Mouse (Mus musculus) kidney, postnatal 0 days (tissue): ENCODE data around the gene Fbn1. TPM values are rescaled to one million over a fixed set of nuclear protein-coding genes. Genes with fewer than 3 reads are reported as not detected.
"Not testable (repeated sequence)": the region's sequence is repeated elsewhere in the genome, so short reads cannot be mapped to it uniquely, and the experiment has no call there.

Source experiments
- ATAC-seq: fragments of 200-750 bp; cut with Nextera tagmentation; replicated peaks from 2 replicates; pipeline ENCODE4 v1.8.0; 2017; ENCODE audit warnings: low read depth, moderate number of reproducible peaks, moderate TSS enrichment, moderate library complexity; ENCODE audit not compliant: low FRiP score
- DNase-seq: peaks from one replicate; pipeline ENCODE4 v3.0.0-alpha.2; 2016; ENCODE audit warnings: low spot score
- H3K27ac ChIP-seq: fragments of 300-500 bp; sonication (generic); 2 replicates; pipeline ENCODE4 v1.5.1; 2014; ENCODE audit warnings: mild to moderate bottlenecking
- H3K27me3 ChIP-seq: fragments of 300-500 bp; sonication (generic); 2 replicates; pipeline ENCODE4 v1.6.1; 2014; ENCODE audit warnings: low read length, mixed read lengths; ENCODE audit not compliant: insufficient read depth
- H3K36me3 ChIP-seq: fragments of 300-500 bp; sonication (generic); 2 replicates; pipeline ENCODE4 v1.6.1; 2014; ENCODE audit warnings: low read length, mixed read lengths; ENCODE audit not compliant: insufficient read depth
- H3K4me1 ChIP-seq: fragments of 300-500 bp; sonication (generic); replicated peaks from 2 replicates; pipeline ENCODE4 v1.6.1; 2014; ENCODE audit warnings: antibody characterized with exemption, low read length, mixed read lengths; ENCODE audit not compliant: insufficient read depth
- H3K4me2 ChIP-seq: fragments of 300-500 bp; sonication (generic); 2 replicates; pipeline ENCODE4 v1.6.1; 2014; ENCODE audit warnings: mild to moderate bottlenecking, low read length, moderate library complexity, mixed read lengths
- H3K4me3 ChIP-seq: fragments of 300-500 bp; sonication (generic); replicated peaks from 2 replicates; pipeline ENCODE4 v1.5.1; 2014; ENCODE audit warnings: low read depth, low read length
- H3K9ac ChIP-seq: fragments of 300-500 bp; sonication (generic); 2 replicates; pipeline ENCODE4 v1.6.1; 2014; ENCODE audit warnings: low read depth, low read length
- H3K9me3 ChIP-seq: fragments of 300-500 bp; sonication (generic); replicated peaks from 2 replicates; pipeline ENCODE4 v1.6.1; 2016; ENCODE audit warnings: low read length, inconsistent platforms, mixed read lengths
- CTCF ChIP-seq: IDR thresholded peaks from 2 replicates; pipeline ENCODE4 v1.5.1; 2016; ENCODE audit warnings: antibody characterized with exemption, low read depth, mild to moderate bottlenecking, moderate library complexity
- WGBS: fragments of 180-500 bp; shearing (Covaris S2); extraction: QIAGEN DNeasy Blood & Tissue Kit; methylation state at CpG from one replicate; pipeline ENCODE4 v1.1.7; 2014; 5-methylcytosine and 5-hydroxymethylcytosine counted together
- polyA plus RNA-seq: library from polyadenylated mRNA; unstranded; fragments of >200 nt; fragmentation: Nextera tagmentation; extraction: Ambion mirVana; gene quantifications from 2 replicates; pipeline ENCODE4 v1.2.1, GENCODE M21; 2015

The Fbn1 gene
- polyA plus RNA-seq, 1 experiment from 2014 or later: 13.2 TPM

- H3K27ac ChIP-seq: 0 out of 2 replicates have a peak overlapping the region, but pooled peaks have one; percentile 10
- WGBS: 7% methylated on average over 14 of the region's 14 CpGs
- H3K4me1 ChIP-seq: no peaks in the 10 kb centered on the region; the same call in 1 of the 2 replicates
- no peaks in the 10 kb centered on the region for H3K27me3 ChIP-seq
- TF ChIP-seq CTCF: no peak
- no peaks in the 10 kb centered on the region for H3K36me3 ChIP-seq
- 0 out of 2 replicates have a peak overlapping the region, but pooled peaks have one; percentile 8 for H3K4me3 ChIP-seq
- H3K9ac ChIP-seq: no peak overlapping the region
- peak overlapping the region; percentile 50 for H3K4me2 ChIP-seq
- DNase-seq (peak; percentile 66), ATAC-seq (peak; percentile 63; the same call in 1 of the 2 replicates)
- no peaks in the 10 kb centered on the region for H3K9me3 ChIP-seq
These were observed 225.2 kb downstream of the Fbn1 start for GRCm38 (mm10) chr2:125282334-125283206.

DNA sequence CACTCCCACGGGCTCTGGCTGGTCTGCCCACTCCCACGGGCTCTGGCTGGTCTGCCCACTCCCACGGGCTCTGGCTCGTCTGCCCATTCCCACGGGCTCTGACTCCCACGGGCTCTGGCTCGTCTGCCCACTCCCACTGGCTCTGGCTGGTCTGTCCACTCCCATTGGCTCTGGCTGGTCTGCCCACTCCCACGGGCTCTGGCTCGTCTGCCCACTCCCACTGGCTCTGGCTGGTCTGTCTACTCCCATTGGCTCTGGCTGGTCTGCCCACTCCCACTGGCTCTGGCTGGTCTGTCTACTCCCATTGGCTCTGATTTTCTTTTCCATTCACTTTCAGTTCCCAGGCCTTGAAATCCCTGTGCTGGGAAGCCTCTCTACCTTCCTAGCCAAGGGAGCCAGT is 227.8 kb downstream of the Fbn1 start:
- not testable (repeated sequence) for DNase-seq, ATAC-seq, H3K9ac ChIP-seq, H3K9me3 ChIP-seq, H3K27ac ChIP-seq, H3K4me3 ChIP-seq, H3K36me3 ChIP-seq, H3K4me2 ChIP-seq, H3K4me1 ChIP-seq, H3K27me3 ChIP-seq
- WGBS: 53% methylated on average over 9 of the region's 9 CpGs

DNA sequence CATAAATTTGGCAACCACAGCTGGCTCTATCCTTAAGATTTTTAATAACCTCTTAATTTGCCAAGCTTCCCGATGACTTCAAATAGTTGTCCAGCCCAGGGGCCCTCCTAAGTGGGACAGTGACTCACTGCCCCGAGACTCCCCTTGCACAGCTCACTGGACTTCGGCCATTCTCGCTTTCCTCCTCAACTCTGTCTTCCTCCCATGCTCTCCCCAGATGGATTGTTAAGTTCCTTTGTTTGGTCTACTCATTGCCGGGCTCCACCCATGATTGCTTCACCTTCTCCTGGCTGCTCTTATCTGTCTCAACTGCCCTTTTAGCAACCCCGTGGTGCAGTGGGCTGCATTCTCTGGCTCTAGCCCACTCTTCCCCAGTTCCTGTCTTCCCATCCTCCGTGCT is 229.3 kb downstream of the Fbn1 start:
- no peak for DNase-seq
- no peak for TF ChIP-seq CTCF
- Histone ChIP-seq H3K4me1 (no peaks in the 10 kb centered on the region; the same call in 1 of the 2 replicates), H3K27me3 (no peaks in the 10 kb centered on the region), H3K9ac (no peak overlapping the region), H3K36me3 (no peaks in the 10 kb centered on the region), H3K4me2 (no peak overlapping the region), H3K9me3 (no peaks in the 10 kb centered on the region), H3K27ac (no peak overlapping the region), H3K4me3 (no peak overlapping the region)
- ATAC-seq: no peak
- 53% methylated on average over 7 of the region's 7 CpGs for WGBS

GRCm38 (mm10) chr2:125276692-125277091 is 231.1 kb downstream of the Fbn1 start:
- no peak overlapping the region for H3K9ac ChIP-seq
- DNase-seq: no peak
- no peak for ATAC-seq
- H3K27me3 ChIP-seq: no peaks in the 10 kb centered on the region
- no peaks in the 10 kb centered on the region for H3K4me1 ChIP-seq
- 89% methylated on average over 5 of the region's 5 CpGs for WGBS
- no peak overlapping the region for H3K27ac ChIP-seq
- TF ChIP-seq CTCF: no peak
- no peak overlapping the region for H3K4me3 ChIP-seq
- no peaks in the 10 kb centered on the region for H3K9me3 ChIP-seq
- no peaks in the 10 kb centered on the region for H3K36me3 ChIP-seq
- no peak overlapping the region for H3K4me2 ChIP-seq

DNA sequence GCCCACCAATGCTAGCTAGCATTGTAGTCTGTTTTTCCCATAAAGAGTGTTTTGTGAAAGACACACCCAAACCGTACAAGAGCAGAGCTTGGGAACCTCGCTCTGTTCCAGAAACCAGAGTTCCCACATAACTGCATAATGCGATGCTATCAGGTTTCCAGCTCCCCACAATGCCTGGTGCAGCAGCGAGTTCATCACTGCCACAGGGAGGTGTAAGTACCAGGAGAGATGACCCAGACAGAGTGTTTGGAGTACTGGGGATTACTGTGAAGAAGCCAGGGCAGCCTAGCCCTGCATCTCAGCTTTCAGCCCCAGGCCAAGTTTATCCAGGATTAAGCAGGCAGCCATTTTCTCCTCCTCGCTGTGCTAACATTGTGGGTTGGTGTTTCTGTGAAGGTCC is 232.2 kb downstream of the Fbn1 start:
- ATAC-seq: no peak
- no peak overlapping the region for H3K4me3 ChIP-seq
- H3K27ac ChIP-seq: no peak overlapping the region
- no peak overlapping the region for H3K9ac ChIP-seq
- 52% methylated on average over 5 of the region's 5 CpGs for WGBS
- no peaks in the 10 kb centered on the region for H3K9me3 ChIP-seq
- DNase-seq: no peak
- H3K4me2 ChIP-seq: no peak overlapping the region
- no peaks in the 10 kb centered on the region for H3K27me3 ChIP-seq
- H3K36me3 ChIP-seq: no peaks in the 10 kb centered on the region
- no peak for TF ChIP-seq CTCF
- no peaks in the 10 kb centered on the region for H3K4me1 ChIP-seq

- no peak for TF ChIP-seq CTCF
- H3K9me3 ChIP-seq: no peaks in the 10 kb centered on the region
- no peak overlapping the region for H3K9ac ChIP-seq
- H3K36me3 ChIP-seq: no peaks in the 10 kb centered on the region
- H3K27ac ChIP-seq: no peak overlapping the region
- H3K4me1 ChIP-seq: no peaks in the 10 kb centered on the region
- DNase-seq: no peak
- no peak for ATAC-seq
- 56% methylated on average over 1 of the region's 1 CpGs for WGBS
- no peaks in the 10 kb centered on the region for H3K27me3 ChIP-seq
- H3K4me2 ChIP-seq: no peak overlapping the region
- no peak overlapping the region for H3K4me3 ChIP-seq
These were observed 238.9 kb downstream of the Fbn1 start for GRCm38 (mm10) chr2:125268876-125269275.
